Mouse (Mus musculus): ENCODE data around the gene Auts2.

DNA sequence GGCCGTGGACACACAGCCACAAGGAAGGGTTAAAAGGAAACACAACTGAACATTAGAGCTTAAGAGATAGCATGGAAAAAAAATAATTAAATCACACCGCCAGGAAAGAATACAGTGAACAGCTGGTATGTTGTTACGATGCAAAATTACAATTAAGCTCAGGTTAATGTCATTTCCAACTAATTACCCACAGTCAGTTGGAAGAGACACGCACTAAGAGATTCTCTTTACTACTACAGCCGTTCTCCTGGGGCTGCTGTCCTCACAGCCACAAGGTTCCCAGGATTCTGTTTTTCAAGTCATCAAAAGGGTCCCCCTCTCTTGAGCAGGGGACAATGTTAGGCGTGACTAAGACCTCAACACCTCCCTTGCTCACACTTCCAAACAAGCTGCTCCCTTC, 25.3 kb downstream of the Auts2 start:
- TF ChIP-seq CTCF (IDR thresholded peaks at IDR 0.05; ENCODE audit: extremely low read depth, insufficient read length, insufficient replicate concordance, low read depth, low read length) (no peak), POLR2A (IDR thresholded peaks at IDR 0.05; ENCODE audit: low read depth, low read length) (no peak)

Measured in small intestine, adult 2 months (tissue).